Mouse (Mus musculus): Measurements from ENCODE around the gene Tchp. TPM values are rescaled to one million over a fixed set of nuclear protein-coding genes. Genes with fewer than 3 reads are reported as not detected.

Tchp gene
- polyA plus RNA-seq, 1 experiment from 2014 or later = 2.4 TPM

- peak; percentile 98 for ATAC-seq
- H3K4me1 ChIP-seq (ENCODE audit: insufficient read depth) = no peaks in the 10 kb centered on the region
- H3K9ac ChIP-seq (replicated peaks) = no peak overlapping the region
- H3K9me3 ChIP-seq (ENCODE audit: low read length) = no peaks in the 10 kb centered on the region
- no peaks in the 10 kb centered on the region for H3K27me3 ChIP-seq (ENCODE audit: insufficient read depth, low read length)
- peak; percentile 100 for DNase-seq
- TF ChIP-seq CTCF (IDR thresholded peaks at IDR 0.05; ENCODE audit: low read depth) (peak; percentile 100), EP300 (IDR thresholded peaks at IDR 0.05; ENCODE audit: low read depth) (no peak)
- H3K36me3 ChIP-seq (replicated peaks; ENCODE audit: insufficient read depth, low read length) = 0 out of 2 replicates have a peak, but pooled peaks cover 3% of the 10 kb centered on the region
- H3K4me2 ChIP-seq (ENCODE audit: low read depth, low read length) = peak overlapping the region; percentile 70
- 3% methylated on average over 36 of the region's 36 CpGs for WGBS (ENCODE audit: insufficient replicate concordance)
- peak overlapping the region; percentile 40 for H3K4me3 ChIP-seq (ENCODE audit: low read depth, low read length)
- peak overlapping the region; percentile 70 for H3K27ac ChIP-seq (ENCODE audit: low read depth)
Observed at GRCm38 (mm10) chr5:114667228-114667856, 40.2 kb upstream of the Tchp start.

- no peak for ATAC-seq
- peaks cover 6% of the 10 kb centered on the region; the same call in 1 of the 2 replicates for H3K36me3 ChIP-seq (replicated peaks; ENCODE audit: insufficient read depth, low read length)
- H3K4me2 ChIP-seq (ENCODE audit: low read depth, low read length) = no peak overlapping the region
- no peak overlapping the region for H3K27ac ChIP-seq (ENCODE audit: low read depth)
- DNase-seq = no peak
- TF ChIP-seq CTCF (IDR thresholded peaks at IDR 0.05; ENCODE audit: low read depth) = no peak
- TF ChIP-seq EP300 (IDR thresholded peaks at IDR 0.05; ENCODE audit: low read depth) = no peak
- no peaks in the 10 kb centered on the region for H3K27me3 ChIP-seq (ENCODE audit: insufficient read depth, low read length)
- no peak overlapping the region for H3K4me3 ChIP-seq (ENCODE audit: low read depth, low read length)
- H3K9me3 ChIP-seq (ENCODE audit: low read length) = no peaks in the 10 kb centered on the region
- no peak overlapping the region for H3K9ac ChIP-seq (replicated peaks)
- 90% methylated on average over 5 of the region's 5 CpGs for WGBS (ENCODE audit: insufficient replicate concordance)
- no peaks in the 10 kb centered on the region for H3K4me1 ChIP-seq (ENCODE audit: insufficient read depth)
Observed at GRCm38 (mm10) chr5:114669014-114669413, 38.5 kb upstream of the Tchp start.

DNA sequence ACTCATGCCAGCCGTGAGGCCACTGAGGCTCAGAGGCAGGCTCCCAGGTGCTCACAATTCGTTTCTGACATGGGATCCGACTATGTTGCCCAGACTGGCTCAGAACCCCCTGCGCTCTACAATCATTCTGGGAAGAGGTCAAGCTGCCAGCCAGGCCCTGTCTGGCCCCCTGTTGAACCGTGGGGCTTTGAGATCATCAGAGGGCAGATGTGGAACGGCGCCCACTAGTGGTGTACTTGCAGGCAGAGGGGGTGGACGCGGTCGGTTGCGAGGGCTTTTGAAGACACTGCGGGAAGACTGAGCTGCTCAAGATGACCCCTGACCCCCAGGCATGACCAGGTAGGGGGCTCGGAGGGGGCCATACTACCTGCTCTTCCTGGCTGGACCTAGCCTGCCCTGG lies 34.4 kb upstream of the Tchp start:
- TF ChIP-seq EP300 (IDR thresholded peaks at IDR 0.05; ENCODE audit: low read depth) = no peak
- peak; percentile 18; the same call in 1 of the 2 replicates for TF ChIP-seq CTCF (IDR thresholded peaks at IDR 0.05; ENCODE audit: low read depth)
- H3K27me3 ChIP-seq (ENCODE audit: insufficient read depth, low read length) = no peaks in the 10 kb centered on the region
- no peak overlapping the region for H3K4me3 ChIP-seq (ENCODE audit: low read depth, low read length)
- no peak overlapping the region for H3K4me2 ChIP-seq (ENCODE audit: low read depth, low read length)
- H3K4me1 ChIP-seq (ENCODE audit: insufficient read depth) = no peaks in the 10 kb centered on the region
- H3K9me3 ChIP-seq (ENCODE audit: low read length) = no peaks in the 10 kb centered on the region
- 84% methylated on average over 13 of the region's 13 CpGs for WGBS (ENCODE audit: insufficient replicate concordance)
- DNase-seq (no peak), ATAC-seq (no peak)
- H3K27ac ChIP-seq (ENCODE audit: low read depth) = no peak overlapping the region
- peaks cover 11% of the 10 kb centered on the region for H3K36me3 ChIP-seq (replicated peaks; ENCODE audit: insufficient read depth, low read length)
- no peak overlapping the region for H3K9ac ChIP-seq (replicated peaks)

DNA sequence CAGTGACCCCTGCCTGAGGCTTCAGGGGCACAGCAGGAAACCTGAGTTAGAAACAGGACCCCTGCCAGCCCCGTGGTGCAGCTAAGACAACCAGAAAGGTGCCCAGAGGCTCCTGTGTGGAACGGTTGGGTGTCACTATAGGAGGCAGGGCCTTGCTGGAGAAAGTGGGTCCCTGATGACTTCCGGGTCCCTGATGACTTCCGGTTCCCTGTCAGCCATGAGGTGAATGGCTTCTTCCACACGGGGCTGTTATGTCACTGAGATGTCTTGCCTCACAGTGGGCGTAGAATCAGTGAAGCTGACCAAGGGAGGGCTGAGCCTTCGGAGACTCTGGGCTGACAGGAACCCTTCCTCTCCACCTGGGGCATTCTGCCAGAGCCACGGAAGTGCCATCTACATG lies 33.0 kb upstream of the Tchp start:
- 84% methylated on average over 8 of the region's 8 CpGs for WGBS (ENCODE audit: insufficient replicate concordance)
- Histone ChIP-seq H3K4me2 (ENCODE audit: low read depth, low read length) (no peak overlapping the region), H3K27me3 (ENCODE audit: insufficient read depth, low read length) (no peaks in the 10 kb centered on the region), H3K36me3 (replicated peaks; ENCODE audit: insufficient read depth, low read length) (peaks cover 11% of the 10 kb centered on the region), H3K4me3 (ENCODE audit: low read depth, low read length) (no peak overlapping the region), H3K9me3 (ENCODE audit: low read length) (no peaks in the 10 kb centered on the region), H3K9ac (replicated peaks) (no peak overlapping the region), H3K4me1 (ENCODE audit: insufficient read depth) (no peaks in the 10 kb centered on the region), H3K27ac (ENCODE audit: low read depth) (no peak overlapping the region)
- DNase-seq (no peak), ATAC-seq (no peak)
- TF ChIP-seq CTCF (IDR thresholded peaks at IDR 0.05; ENCODE audit: low read depth) (no peak), EP300 (IDR thresholded peaks at IDR 0.05; ENCODE audit: low read depth) (no peak)

- Histone ChIP-seq H3K4me2 (ENCODE audit: low read depth, low read length) (no peak overlapping the region), H3K4me3 (ENCODE audit: low read depth, low read length) (no peak overlapping the region), H3K4me1 (ENCODE audit: insufficient read depth) (0 out of 2 replicates have a peak, but pooled peaks cover 4% of the 10 kb centered on the region), H3K9ac (replicated peaks) (no peak overlapping the region), H3K27ac (ENCODE audit: low read depth) (no peak overlapping the region), H3K36me3 (replicated peaks; ENCODE audit: insufficient read depth, low read length) (peaks cover 5% of the 10 kb centered on the region), H3K9me3 (ENCODE audit: low read length) (no peaks in the 10 kb centered on the region), H3K27me3 (ENCODE audit: insufficient read depth, low read length) (no peaks in the 10 kb centered on the region)
- WGBS (ENCODE audit: insufficient replicate concordance) = 61% methylated on average over 17 of the region's 17 CpGs
- no peak for TF ChIP-seq CTCF (IDR thresholded peaks at IDR 0.05; ENCODE audit: low read depth)
- TF ChIP-seq EP300 (IDR thresholded peaks at IDR 0.05; ENCODE audit: low read depth) = no peak
- no peak for ATAC-seq
- no peak for DNase-seq
Observed at GRCm38 (mm10) chr5:114679841-114680591, 27.5 kb upstream of the Tchp start.

GRCm38 (mm10) chr5:114680676-114681285 lies 26.8 kb upstream of the Tchp start:
- Histone ChIP-seq H3K4me3 (ENCODE audit: low read depth, low read length) (no peak overlapping the region), H3K9ac (replicated peaks) (no peak overlapping the region), H3K27ac (ENCODE audit: low read depth) (0 out of 2 replicates have a peak overlapping the region, but pooled peaks have one; percentile 18), H3K4me1 (ENCODE audit: insufficient read depth) (0 out of 2 replicates have a peak, but pooled peaks cover 4% of the 10 kb centered on the region), H3K9me3 (ENCODE audit: low read length) (no peaks in the 10 kb centered on the region), H3K4me2 (ENCODE audit: low read depth, low read length) (no peak overlapping the region), H3K36me3 (replicated peaks; ENCODE audit: insufficient read depth, low read length) (peaks cover 5% of the 10 kb centered on the region), H3K27me3 (ENCODE audit: insufficient read depth, low read length) (no peaks in the 10 kb centered on the region)
- ATAC-seq = no peak
- WGBS (ENCODE audit: insufficient replicate concordance) = 45% methylated on average over 19 of the region's 19 CpGs
- no peak for DNase-seq
- no peak for TF ChIP-seq CTCF (IDR thresholded peaks at IDR 0.05; ENCODE audit: low read depth)
